Mouse (Mus musculus): ENCODE measurements around the gene Olfr54.
"Not testable (repeated sequence)": the region's sequence is repeated elsewhere in the genome, so short reads cannot be mapped to it uniquely, and the experiment has no call there.

Gene Olfr54

DNA sequence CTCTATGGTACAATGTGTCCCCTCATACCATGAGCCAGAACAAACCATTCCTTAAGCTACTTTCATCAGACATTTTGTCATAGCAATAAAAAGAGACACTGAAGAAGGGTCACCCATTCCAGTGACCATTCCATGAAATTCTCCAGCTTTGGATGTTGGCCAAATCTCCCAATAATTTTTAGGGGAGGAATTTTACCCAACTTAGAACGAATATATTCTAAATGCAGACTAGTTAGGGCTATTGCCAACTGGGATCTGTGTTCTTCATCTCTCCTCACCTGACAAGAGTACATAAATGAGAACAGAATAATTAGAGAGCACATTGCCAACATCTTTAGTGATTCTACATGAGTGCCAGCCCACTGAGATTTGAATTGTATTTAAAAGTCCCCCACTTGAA lies at the start of gene Olfr54:
TSS of gene Olfr54 (plus strand) at position 301 of the 400 bp plus-strand sequence.
- TF ChIP-seq GATA4 (IDR thresholded peaks at IDR 0.05; ENCODE audit: insufficient replicate concordance, low read length), result no peak

DNA sequence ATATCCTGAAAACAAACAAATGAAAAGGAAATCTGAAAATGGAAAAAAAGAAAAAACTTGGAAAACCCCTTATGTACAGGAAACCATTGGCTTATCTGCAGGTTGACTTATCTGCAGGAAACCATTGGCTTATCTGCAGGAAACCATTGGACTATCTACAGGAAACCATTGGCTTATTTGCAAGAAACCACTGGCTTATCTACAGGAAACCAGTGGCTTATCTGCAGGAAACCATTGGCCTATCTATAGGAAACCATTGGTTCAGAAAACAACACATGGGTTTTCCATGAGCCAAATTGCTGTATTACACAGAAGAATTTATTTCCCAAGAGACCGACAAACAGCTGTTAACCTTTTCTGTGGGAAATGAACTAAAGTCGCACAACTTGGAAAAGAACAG lies 49.1 kb upstream of the Olfr54 start:
- no peak for TF ChIP-seq GATA4 (IDR thresholded peaks at IDR 0.05; ENCODE audit: insufficient replicate concordance, low read length)

DNA sequence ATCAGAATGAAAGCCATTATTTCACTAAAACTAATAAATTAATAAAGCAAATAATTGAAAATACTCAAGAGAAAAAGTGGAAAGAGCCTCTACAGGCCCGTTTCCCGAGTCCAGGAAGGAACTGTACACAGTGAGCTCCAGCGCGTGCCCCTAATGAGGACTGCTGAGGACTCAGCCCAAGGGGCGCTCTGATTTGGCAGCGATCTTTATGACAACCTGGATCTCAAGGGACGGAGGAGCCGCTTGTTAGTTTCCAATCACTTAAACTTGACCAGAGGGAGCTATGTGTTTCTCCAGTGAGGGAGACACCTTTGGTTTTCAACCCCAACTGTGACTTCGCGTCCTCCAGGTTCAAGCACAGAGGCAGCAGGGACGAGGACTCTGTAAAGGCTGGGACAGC lies 47.8 kb upstream of the Olfr54 start, which contains the start of gene Olfr1378:
TSS of gene Olfr1378 (plus strand) at position 301 of the 400 bp plus-strand sequence.
- TF ChIP-seq GATA4 (IDR thresholded peaks at IDR 0.05; ENCODE audit: insufficient replicate concordance, low read length), result no peak

DNA sequence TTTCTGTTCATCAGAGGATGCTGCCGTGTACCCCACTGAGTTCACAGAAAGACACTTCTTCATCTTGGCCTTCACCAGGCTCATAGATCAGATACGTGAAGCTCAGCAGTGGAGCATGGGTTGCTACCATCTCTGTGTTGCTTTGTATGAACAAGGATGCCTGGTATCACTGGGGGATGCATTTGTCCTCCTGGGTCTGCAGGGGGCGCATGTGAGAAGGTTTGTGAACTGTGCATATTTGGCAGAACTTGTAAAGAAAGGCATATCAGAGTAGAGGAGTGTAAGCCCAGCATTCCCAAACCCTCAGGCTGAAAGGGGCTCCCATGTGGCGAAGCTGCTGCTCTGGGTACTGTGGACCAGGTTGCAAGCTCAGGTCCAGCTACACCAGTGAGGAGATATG lies 36.8 kb upstream of the Olfr54 start:
- TF ChIP-seq GATA4 (IDR thresholded peaks at IDR 0.05; ENCODE audit: insufficient replicate concordance, low read length), result no peak

DNA sequence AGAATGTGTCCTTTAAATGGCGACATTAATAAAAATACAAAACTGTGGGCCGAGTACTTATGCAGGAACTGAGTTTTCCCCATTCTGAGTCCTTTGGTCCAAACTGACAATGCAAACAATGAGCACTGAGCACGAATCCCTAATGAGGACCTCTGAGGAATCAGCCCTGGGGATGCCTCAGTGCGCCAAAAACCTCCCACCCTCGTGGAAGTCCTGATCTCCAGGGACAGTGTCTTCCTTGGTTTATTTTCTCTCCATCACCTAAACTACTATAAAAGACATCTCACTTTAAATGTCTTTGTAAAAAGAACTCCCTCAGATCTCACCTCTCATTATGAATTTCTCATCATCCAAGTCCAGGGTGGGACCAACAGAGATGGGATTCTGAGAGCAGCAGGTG lies 32.4 kb upstream of the Olfr54 start, which contains the start of gene Olfr1377:
TSS of gene Olfr1377 (plus strand) at position 301 of the 400 bp plus-strand sequence.
- TF ChIP-seq GATA4 (IDR thresholded peaks at IDR 0.05; ENCODE audit: insufficient replicate concordance, low read length), result no peak

DNA sequence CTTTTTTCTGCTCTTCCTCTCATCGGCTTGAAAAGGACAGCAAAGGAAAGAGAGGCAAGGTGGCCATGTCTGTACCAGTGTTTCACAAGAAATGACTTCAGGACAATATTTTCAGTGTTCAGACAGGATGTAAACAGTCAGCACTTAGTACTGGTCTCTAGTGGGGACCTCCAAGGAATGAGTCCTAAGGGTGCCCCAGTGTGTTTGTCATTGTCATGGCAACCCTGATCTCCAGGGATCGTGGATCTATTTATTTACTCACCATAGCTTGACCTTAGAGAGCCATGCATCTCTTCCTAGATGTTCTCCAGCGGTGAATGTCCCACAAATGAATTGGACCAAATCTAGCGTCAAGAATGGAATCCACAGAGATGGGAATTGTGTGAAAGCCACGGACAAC lies 10.7 kb upstream of the Olfr54 start, which contains the start of gene Olfr51:
TSS of gene Olfr51 (plus strand) at position 301 of the 400 bp plus-strand sequence.
- TF ChIP-seq GATA4 (IDR thresholded peaks at IDR 0.05; ENCODE audit: insufficient replicate concordance, low read length), result no peak

DNA sequence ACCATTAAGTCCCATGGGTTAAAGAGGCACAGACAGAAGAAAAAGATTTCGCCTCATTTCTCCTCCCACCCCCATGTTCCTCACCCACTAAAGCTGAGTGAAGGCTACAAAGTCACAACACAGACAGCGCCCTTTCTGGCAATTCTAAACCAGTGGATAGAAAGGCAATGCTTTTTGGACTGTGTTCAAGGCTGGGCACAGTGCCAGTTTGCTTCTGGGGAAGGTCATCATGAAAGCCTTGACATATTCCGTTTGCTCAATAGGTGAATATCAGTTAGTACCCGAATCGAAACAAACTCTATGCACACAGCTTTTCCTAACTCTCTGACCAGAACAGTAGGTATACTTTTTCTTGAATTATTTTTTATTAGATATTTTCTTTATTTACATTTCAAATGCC lies 2.2 kb upstream of the Olfr54 start:
- no peak for TF ChIP-seq GATA4 (IDR thresholded peaks at IDR 0.05; ENCODE audit: insufficient replicate concordance, low read length)

DNA sequence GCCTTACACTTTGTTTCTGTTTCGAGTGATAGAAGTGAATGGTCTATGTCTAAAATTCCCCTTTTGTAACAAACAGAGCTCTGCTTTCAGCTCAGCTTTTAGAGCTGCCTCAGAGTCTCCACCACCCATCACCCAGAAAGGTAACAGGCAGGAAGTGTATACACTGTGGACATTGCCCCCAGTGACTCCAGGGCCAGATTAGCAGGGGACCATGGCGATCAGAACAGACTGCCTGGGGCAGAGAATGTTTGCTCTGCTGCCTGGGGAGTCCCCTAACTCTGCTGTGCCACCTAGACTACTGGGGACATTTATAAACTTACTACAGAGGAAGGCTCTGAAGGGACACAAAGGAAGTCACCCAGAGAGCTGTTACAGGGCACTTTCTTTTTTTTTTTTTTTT lies 2.3 kb downstream of the Olfr54 start:
- TF ChIP-seq GATA4 (IDR thresholded peaks at IDR 0.05; ENCODE audit: insufficient replicate concordance, low read length), result no peak

DNA sequence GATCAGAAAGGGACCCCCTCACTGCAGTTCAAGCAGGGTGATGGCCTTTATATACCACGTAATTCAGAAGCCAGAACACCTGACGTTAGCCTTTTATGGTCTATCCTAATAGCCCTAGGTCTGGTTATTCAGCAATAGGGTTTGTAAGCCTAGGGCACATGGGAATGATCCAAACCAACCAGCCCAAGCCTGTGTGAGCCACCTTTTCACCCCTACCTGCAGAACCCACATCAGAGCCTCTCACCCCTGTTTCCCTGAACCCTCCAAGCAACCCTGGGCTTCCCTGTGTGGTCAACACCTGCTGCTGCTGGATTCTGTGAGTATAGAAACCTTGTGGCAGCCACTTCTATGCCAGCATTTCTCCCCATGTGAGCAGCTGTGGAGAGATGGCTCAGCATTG lies 16.2 kb downstream of the Olfr54 start:
- TF ChIP-seq GATA4 (IDR thresholded peaks at IDR 0.05; ENCODE audit: insufficient replicate concordance, low read length), result no peak

DNA sequence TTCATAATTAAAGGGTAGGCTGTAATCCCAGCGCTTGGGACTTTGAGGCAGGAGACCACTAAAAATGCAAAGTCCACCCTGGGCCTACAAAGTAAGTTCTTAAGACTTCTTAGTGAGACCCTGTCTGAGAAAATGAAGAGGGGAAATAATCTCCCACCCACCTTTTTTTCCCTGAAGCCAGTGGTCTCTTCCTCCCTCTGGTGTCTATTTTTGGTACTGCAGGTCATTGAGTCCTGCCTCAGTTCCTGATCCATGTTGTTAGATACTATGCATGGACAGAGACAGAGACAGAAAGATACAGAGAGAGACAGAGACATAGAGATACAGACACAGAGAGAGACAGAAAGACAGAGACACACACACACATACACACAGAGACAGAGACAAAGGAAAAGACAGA lies 18.8 kb downstream of the Olfr54 start:
- TF ChIP-seq GATA4 (IDR thresholded peaks at IDR 0.05; ENCODE audit: insufficient replicate concordance, low read length), result no peak

DNA sequence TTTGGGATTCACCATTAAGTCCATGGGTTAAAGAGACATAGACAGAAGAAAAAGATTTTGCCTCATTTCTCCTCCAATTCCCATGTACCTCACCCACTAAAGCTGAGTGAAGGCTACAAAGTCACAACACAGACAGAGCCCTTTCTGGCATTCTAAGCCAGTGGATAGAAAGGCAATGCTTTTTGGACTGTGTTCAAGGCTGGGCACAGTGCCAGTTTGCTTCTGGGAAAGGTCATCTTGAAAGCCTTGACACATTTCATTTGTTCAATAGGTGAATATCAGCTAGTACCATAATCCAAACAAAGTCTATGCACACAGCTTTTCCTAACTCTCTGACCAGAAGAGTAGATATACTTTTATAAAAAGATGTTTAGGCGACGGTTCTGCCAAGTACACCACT lies 21.9 kb downstream of the Olfr54 start:
- TF ChIP-seq GATA4 (IDR thresholded peaks at IDR 0.05; ENCODE audit: insufficient replicate concordance, low read length), result no peak

DNA sequence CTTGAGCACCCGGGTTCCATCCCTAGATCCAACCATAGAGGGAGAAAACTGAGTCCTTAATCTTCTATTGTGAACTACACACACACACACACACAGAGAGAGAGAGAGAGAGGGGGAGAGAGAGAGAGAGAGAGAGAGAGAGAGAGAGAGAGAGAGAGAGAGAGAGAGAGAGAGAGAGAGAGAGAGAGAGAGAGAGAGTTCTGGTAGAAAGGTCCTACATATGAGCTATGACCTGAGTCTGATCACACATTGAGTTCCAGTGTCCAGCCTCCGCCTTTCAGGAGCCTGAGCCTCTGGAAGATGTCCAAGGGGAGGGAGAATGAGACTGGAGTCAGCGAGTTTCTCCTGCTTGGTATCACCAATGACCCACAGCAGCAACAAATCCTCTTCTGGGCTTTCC lies 33.8 kb downstream of the Olfr54 start, which contains the start of gene Olfr1375:
TSS of gene Olfr1375 (plus strand) at position 301 of the 400 bp plus-strand sequence.
- not testable (repeated sequence) for TF ChIP-seq GATA4 (IDR thresholded peaks at IDR 0.05; ENCODE audit: insufficient replicate concordance, low read length)

DNA sequence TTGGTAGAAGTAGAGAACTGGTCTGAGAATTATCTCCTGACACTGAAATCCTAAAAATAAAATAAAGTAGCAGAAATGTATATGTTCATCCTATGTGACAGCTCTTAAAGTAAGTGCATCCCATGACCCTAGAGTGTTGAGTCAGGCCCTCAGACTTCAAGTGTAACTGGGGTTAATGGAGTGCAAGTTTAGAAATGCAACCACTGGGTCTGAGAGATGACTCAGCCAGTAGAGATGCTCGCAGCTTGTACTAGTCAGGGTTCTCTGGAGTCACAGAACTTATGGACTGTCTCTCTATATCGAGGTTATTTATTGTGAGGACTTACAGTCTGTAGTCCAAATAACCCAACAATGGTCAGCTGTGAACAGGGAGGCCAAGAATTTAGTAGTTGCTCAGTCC lies 37.6 kb downstream of the Olfr54 start:
- no peak for TF ChIP-seq GATA4 (IDR thresholded peaks at IDR 0.05; ENCODE audit: insufficient replicate concordance, low read length)

DNA sequence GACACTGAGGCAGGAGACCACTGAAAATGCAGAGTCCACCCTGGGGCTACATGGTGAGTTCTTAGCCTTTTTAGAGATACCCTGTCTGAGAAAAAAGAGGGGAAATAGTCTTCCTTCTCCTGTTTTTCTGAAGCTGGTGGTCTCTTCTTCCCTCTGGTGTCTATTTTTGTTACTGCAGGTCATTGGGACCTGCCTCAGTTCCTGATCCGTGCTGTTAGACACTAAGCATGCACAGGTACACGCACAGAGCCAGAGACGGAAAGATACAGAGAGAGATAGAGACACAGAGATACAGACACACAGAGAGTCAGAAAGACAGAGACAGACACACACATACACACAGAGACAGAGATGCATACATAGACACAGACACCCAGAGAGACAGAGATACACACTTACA lies 39.2 kb downstream of the Olfr54 start:
- no peak for TF ChIP-seq GATA4 (IDR thresholded peaks at IDR 0.05; ENCODE audit: insufficient replicate concordance, low read length)

DNA sequence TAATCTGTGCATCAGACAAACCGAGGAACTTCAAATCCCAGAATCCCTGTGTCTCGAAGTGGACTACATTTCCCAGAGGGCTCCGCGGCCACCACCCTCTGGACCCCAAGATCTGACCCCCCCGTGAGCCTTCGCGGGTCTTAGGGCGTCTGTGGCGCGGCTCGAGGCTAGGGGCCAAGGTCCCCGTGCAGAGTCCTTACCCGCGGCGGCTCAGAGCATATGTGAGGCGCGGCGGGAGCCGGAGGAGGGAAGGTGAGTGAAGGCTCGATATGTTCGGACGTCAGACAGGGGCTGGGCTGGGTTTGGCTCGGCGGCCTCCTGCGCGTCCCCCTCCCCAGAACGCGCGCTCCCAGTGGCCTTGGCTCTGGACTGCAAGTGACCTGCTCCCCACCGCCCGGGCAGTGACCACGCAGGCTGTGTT lies 45.1 kb downstream of the Olfr54 start, which contains the start of gene Zfp354a:
TSS of gene Zfp354a (plus strand) at position 107 of the 421 bp plus-strand sequence.
- TF ChIP-seq GATA4 (IDR thresholded peaks at IDR 0.05; ENCODE audit: insufficient replicate concordance, low read length), result no peak

DNA sequence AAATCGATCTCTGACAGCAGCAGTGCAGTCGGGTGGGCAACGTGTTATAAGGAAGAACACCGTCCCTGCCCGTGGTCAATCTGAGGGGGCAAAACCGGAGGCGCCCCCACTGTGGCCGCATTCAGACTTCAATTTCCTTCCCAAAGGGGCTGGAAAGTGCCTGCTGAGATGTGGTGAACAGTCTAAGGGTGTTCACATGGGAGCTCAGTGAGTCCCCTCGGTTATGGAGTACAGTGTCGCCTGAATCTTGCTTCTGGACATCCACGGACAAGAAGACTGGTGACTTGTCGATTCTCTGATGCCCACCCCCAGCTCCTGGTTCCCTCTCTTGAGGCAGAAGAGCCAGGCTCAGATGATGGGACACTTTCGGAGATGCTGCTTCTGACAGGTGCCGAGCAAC lies 45.6 kb downstream of the Olfr54 start:
- TF ChIP-seq GATA4 (IDR thresholded peaks at IDR 0.05; ENCODE audit: insufficient replicate concordance, low read length), result no peak

DNA sequence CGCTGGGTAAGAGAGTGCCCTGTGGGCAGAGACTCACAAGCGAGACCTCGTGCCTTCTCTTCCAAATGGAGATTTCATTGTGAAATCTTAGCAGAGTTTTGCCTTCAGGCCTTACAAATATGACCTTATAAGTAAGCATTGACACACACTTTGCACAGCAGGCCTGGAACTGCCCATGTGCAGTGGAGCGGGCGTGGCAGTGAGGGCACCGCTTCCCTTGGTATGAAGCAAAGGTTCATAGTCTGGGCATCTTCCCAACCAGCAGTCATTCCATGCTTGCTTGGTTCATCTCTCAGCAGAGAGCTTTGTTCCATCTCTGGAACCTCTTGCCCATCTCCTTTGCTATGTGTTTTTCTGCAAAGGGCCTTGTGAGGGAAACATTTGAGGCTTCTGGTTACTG lies 46.9 kb downstream of the Olfr54 start:
- TF ChIP-seq GATA4 (IDR thresholded peaks at IDR 0.05; ENCODE audit: insufficient replicate concordance, low read length), result no peak
